Mouse (Mus musculus) heart, embryonic 12.5 days (tissue): Measurements from ENCODE around the gene Trim44. TPM values are rescaled to one million over a fixed set of nuclear protein-coding genes. Genes with fewer than 3 reads are reported as not detected.

Experiments
- ATAC-seq: fragments of 200-750 bp; cut with Nextera tagmentation; 2 replicates; pipeline ENCODE4 v1.8.0; 2017; ENCODE audit warnings: moderate TSS enrichment, moderate library complexity; ENCODE audit not compliant: insufficient number of reproducible peaks, low FRiP score
- H3K27ac ChIP-seq: fragments of 300-500 bp; sonication (generic); 2 replicates; pipeline ENCODE4 v1.5.1; 2016; ENCODE audit warnings: mild to moderate bottlenecking, moderate library complexity; ENCODE audit not compliant: poor library complexity, severe bottlenecking
- H3K27me3 ChIP-seq: fragments of 300-500 bp; sonication (generic); replicated peaks from 2 replicates; pipeline ENCODE4 v1.6.1; 2016; ENCODE audit warnings: mild to moderate bottlenecking, moderate library complexity
- H3K36me3 ChIP-seq: fragments of 300-500 bp; sonication (generic); 2 replicates; pipeline ENCODE4 v1.6.1; 2016; ENCODE audit warnings: mild to moderate bottlenecking, moderate library complexity
- H3K4me1 ChIP-seq: fragments of 300-500 bp; sonication (generic); replicated peaks from 2 replicates; pipeline ENCODE4 v1.6.1; 2016; ENCODE audit warnings: mild to moderate bottlenecking
- H3K4me2 ChIP-seq: fragments of 300-500 bp; sonication (generic); 2 replicates; pipeline ENCODE4 v1.6.1; 2016; ENCODE audit warnings: mild to moderate bottlenecking, moderate library complexity
- H3K4me3 ChIP-seq: fragments of 300-500 bp; sonication (generic); 2 replicates; pipeline ENCODE4 v1.5.1; 2016; ENCODE audit warnings: mild to moderate bottlenecking
- H3K9ac ChIP-seq: fragments of 300-500 bp; sonication (generic); 2 replicates; pipeline ENCODE4 v1.6.1; 2016; ENCODE audit warnings: mild to moderate bottlenecking, moderate library complexity
- H3K9me3 ChIP-seq: fragments of 300-500 bp; sonication (generic); replicated peaks from 2 replicates; pipeline ENCODE4 v1.6.1; 2016; ENCODE audit warnings: mild to moderate bottlenecking, moderate library complexity
- WGBS: fragments of 180-500 bp; shearing (Covaris S2); methylation state at CpG from one replicate; pipeline ENCODE4 v1.1.7; 2016; 5-methylcytosine and 5-hydroxymethylcytosine counted together
- polyA plus RNA-seq: library from polyadenylated mRNA; unstranded; fragments of >200 nt; fragmentation: Nextera tagmentation; extraction: Ambion mirVana; gene quantifications from 2 replicates; pipeline ENCODE4 v1.2.1, GENCODE M21; 2016

The Trim44 gene
- polyA plus RNA-seq, 1 experiment from 2014 or later, result 39.5 TPM

GRCm38 (mm10) chr2:102277946-102278345 is 129.7 kb downstream of the Trim44 start:
- Histone ChIP-seq H3K9me3 (no peaks in the 10 kb centered on the region), H3K4me1 (no peaks in the 10 kb centered on the region), H3K27ac (no peak overlapping the region), H3K9ac (no peak overlapping the region), H3K4me2 (no peak overlapping the region), H3K36me3 (no peaks in the 10 kb centered on the region), H3K4me3 (no peak overlapping the region), H3K27me3 (no peaks in the 10 kb centered on the region)
- ATAC-seq, result no peak
- 24% methylated on average over 1 of the region's 1 CpGs for WGBS

GRCm38 (mm10) chr2:102273280-102273679 is 134.3 kb downstream of the Trim44 start:
- no peak overlapping the region for H3K9ac ChIP-seq
- no peaks in the 10 kb centered on the region for H3K4me1 ChIP-seq
- 82% methylated on average over 7 of the region's 7 CpGs for WGBS
- no peak for ATAC-seq
- no peaks in the 10 kb centered on the region for H3K9me3 ChIP-seq
- H3K27me3 ChIP-seq, result no peaks in the 10 kb centered on the region
- H3K4me2 ChIP-seq, result no peak overlapping the region
- no peaks in the 10 kb centered on the region for H3K36me3 ChIP-seq
- no peak overlapping the region for H3K27ac ChIP-seq
- H3K4me3 ChIP-seq, result no peak overlapping the region

- no peaks in the 10 kb centered on the region for H3K4me1 ChIP-seq
- no peak overlapping the region for H3K27ac ChIP-seq
- 63% methylated on average over 13 of the region's 13 CpGs for WGBS
- H3K4me2 ChIP-seq, result no peak overlapping the region
- H3K9me3 ChIP-seq, result no peaks in the 10 kb centered on the region
- no peaks in the 10 kb centered on the region for H3K36me3 ChIP-seq
- H3K27me3 ChIP-seq, result no peaks in the 10 kb centered on the region
- ATAC-seq, result no peak
- H3K9ac ChIP-seq, result no peak overlapping the region
- H3K4me3 ChIP-seq, result no peak overlapping the region
These were observed 139.9 kb downstream of the Trim44 start for GRCm38 (mm10) chr2:102267582-102268339.

- no peak overlapping the region for H3K27ac ChIP-seq
- no peak overlapping the region for H3K4me3 ChIP-seq
- H3K27me3 ChIP-seq, result no peaks in the 10 kb centered on the region
- no peaks in the 10 kb centered on the region for H3K9me3 ChIP-seq
- H3K36me3 ChIP-seq, result no peaks in the 10 kb centered on the region
- no peak overlapping the region for H3K4me2 ChIP-seq
- H3K4me1 ChIP-seq, result no peaks in the 10 kb centered on the region
- WGBS, result 81% methylated on average over 3 of the region's 3 CpGs
- H3K9ac ChIP-seq, result no peak overlapping the region
- no peak for ATAC-seq
These were observed 140.7 kb downstream of the Trim44 start for GRCm38 (mm10) chr2:102266911-102267310.

- H3K9ac ChIP-seq, result no peak overlapping the region
- peaks cover 53% of the 10 kb centered on the region for H3K27me3 ChIP-seq
- WGBS, result 17% methylated on average over 13 of the region's 13 CpGs
- H3K4me3 ChIP-seq, result peak overlapping the region; percentile 10; the same call in 1 of the 2 replicates
- ATAC-seq, result no peak
- H3K4me1 ChIP-seq, result peaks cover 13% of the 10 kb centered on the region
- H3K27ac ChIP-seq, result no peak overlapping the region
- peak overlapping the region; percentile 49 for H3K4me2 ChIP-seq
- H3K36me3 ChIP-seq, result no peaks in the 10 kb centered on the region
- H3K9me3 ChIP-seq, result no peaks in the 10 kb centered on the region
These were observed 148.5 kb downstream of the Trim44 start for GRCm38 (mm10) chr2:102259139-102259538.

GRCm38 (mm10) chr2:102258682-102259081 is 148.9 kb downstream of the Trim44 start:
- Histone ChIP-seq H3K9ac (no peak overlapping the region), H3K36me3 (no peaks in the 10 kb centered on the region), H3K27me3 (peaks cover 56% of the 10 kb centered on the region), H3K4me1 (peaks cover 13% of the 10 kb centered on the region), H3K4me3 (no peak overlapping the region), H3K4me2 (no peak overlapping the region), H3K27ac (no peak overlapping the region), H3K9me3 (no peaks in the 10 kb centered on the region)
- no peak for ATAC-seq
- 28% methylated on average over 8 of the region's 8 CpGs for WGBS

- ATAC-seq, result no peak
- peaks cover 57% of the 10 kb centered on the region for H3K27me3 ChIP-seq
- H3K4me1 ChIP-seq, result peaks cover 14% of the 10 kb centered on the region
- no peaks in the 10 kb centered on the region for H3K9me3 ChIP-seq
- 5% methylated on average over 12 of the region's 12 CpGs for WGBS
- no peaks in the 10 kb centered on the region for H3K36me3 ChIP-seq
- H3K4me2 ChIP-seq, result peak overlapping the region; percentile 46
- H3K27ac ChIP-seq, result no peak overlapping the region
- H3K9ac ChIP-seq, result 0 out of 2 replicates have a peak overlapping the region, but pooled peaks have one; percentile 2
- peak overlapping the region; percentile 3; the same call in 1 of the 2 replicates for H3K4me3 ChIP-seq
These were observed 149.5 kb downstream of the Trim44 start for GRCm38 (mm10) chr2:102257964-102258605.

GRCm38 (mm10) chr2:102256591-102257335 is 150.9 kb downstream of the Trim44 start:
- Histone ChIP-seq H3K4me1 (peaks cover 20% of the 10 kb centered on the region), H3K4me3 (no peak overlapping the region), H3K4me2 (no peak overlapping the region), H3K36me3 (no peaks in the 10 kb centered on the region), H3K9ac (no peak overlapping the region), H3K27ac (no peak overlapping the region), H3K27me3 (peaks cover 57% of the 10 kb centered on the region), H3K9me3 (no peaks in the 10 kb centered on the region)
- ATAC-seq, result no peak
- 75% methylated on average over 5 of the region's 5 CpGs for WGBS

GRCm38 (mm10) chr2:102256100-102256499 is 151.5 kb downstream of the Trim44 start:
- H3K4me3 ChIP-seq, result no peak overlapping the region
- no peak overlapping the region for H3K27ac ChIP-seq
- H3K27me3 ChIP-seq, result peaks cover 57% of the 10 kb centered on the region
- whole genome bisulfite sequencing, result 47% methylated on average over 3 of the region's 3 CpGs
- H3K4me1 ChIP-seq, result peaks cover 20% of the 10 kb centered on the region
- no peak for ATAC-seq
- no peak overlapping the region for H3K4me2 ChIP-seq
- H3K9me3 ChIP-seq, result no peaks in the 10 kb centered on the region
- H3K9ac ChIP-seq, result no peak overlapping the region
- H3K36me3 ChIP-seq, result no peaks in the 10 kb centered on the region

- Histone ChIP-seq H3K9me3 (no peaks in the 10 kb centered on the region), H3K27me3 (peaks cover 33% of the 10 kb centered on the region), H3K9ac (no peak overlapping the region), H3K27ac (no peak overlapping the region), H3K36me3 (no peaks in the 10 kb centered on the region), H3K4me3 (no peak overlapping the region), H3K4me1 (peaks cover 13% of the 10 kb centered on the region), H3K4me2 (no peak overlapping the region)
- ATAC-seq, result no peak
- 82% methylated on average over 7 of the region's 7 CpGs for WGBS
These were observed 154.4 kb downstream of the Trim44 start for GRCm38 (mm10) chr2:102253204-102253603.

- Histone ChIP-seq H3K4me3 (no peak overlapping the region), H3K27ac (no peak overlapping the region), H3K9me3 (no peaks in the 10 kb centered on the region), H3K4me2 (no peak overlapping the region), H3K9ac (no peak overlapping the region), H3K4me1 (peaks cover 8% of the 10 kb centered on the region; the same call in 1 of the 2 replicates), H3K27me3 (peaks cover 28% of the 10 kb centered on the region), H3K36me3 (no peaks in the 10 kb centered on the region)
- no peak for ATAC-seq
- 42% methylated on average over 4 of the region's 4 CpGs for WGBS
These were observed 155.0 kb downstream of the Trim44 start for GRCm38 (mm10) chr2:102252651-102253050.
